Mouse (Mus musculus) kidney, adult 2 months (tissue): ENCODE results near the gene Clec12a.

Experiments
- CTCF ChIP-seq: fragments of 200-500 bp; conservative IDR thresholded peaks from 2 replicates; pipeline ENCODE4 v1.5.1; 2011; ENCODE audit warnings: low read depth, mild to moderate bottlenecking, control low read depth, low read length, moderate library complexity, mixed read lengths; ENCODE audit not compliant: insufficient read depth, insufficient read length
- POLR2A ChIP-seq: fragments of 200-500 bp; IDR thresholded peaks from one replicate; pipeline ENCODE4 v1.6.1; 2011; ENCODE audit warnings: low read depth, low read length, control low read depth

- TF ChIP-seq CTCF (no peak), POLR2A (no peak)
Measured at GRCm38 (mm10) chr6:129396997-129397396, 54.5 kb downstream of the Clec12a start, which contains the start of gene Clec1b.
